Mouse (Mus musculus) liver, postnatal 0 days (tissue): ENCODE measurements around the gene Camta2.

Experiments used
- CTCF ChIP-seq: sonication (generic); IDR thresholded peaks from 2 replicates; pipeline ENCODE4 v1.5.1; 2016; ENCODE audit warnings: antibody characterized with exemption, low read depth
- EP300 ChIP-seq: IDR thresholded peaks from 2 replicates; pipeline ENCODE4 v1.6.1; 2016; ENCODE audit warnings: antibody characterized with exemption, low read depth, mild to moderate bottlenecking

GRCm38 (mm10) chr11:70733256-70733655, 45.4 kb upstream of the Camta2 start:
- no peak for TF ChIP-seq EP300
- no peak for TF ChIP-seq CTCF
